Mouse (Mus musculus) ES-E14 (cell line): ENCODE results near the gene Slc24a4. TPM values are rescaled to one million over a fixed set of nuclear protein-coding genes. Genes with fewer than 3 reads are reported as not detected.
A peak's percentile ranks its signal among the peaks of the same experiment; 100 is the strongest.

Source experiments
- DNase-seq: peaks from one replicate; pipeline ENCODE4 v3.0.0-alpha.2; 2013; ENCODE audit warnings: low read depth, low spot score
- H3K27ac ChIP-seq: 2 replicates; pipeline ENCODE4 v1.5.1; 2012; ENCODE audit warnings: low read depth, mild to moderate bottlenecking, low read length, moderate library complexity, mixed read lengths; ENCODE audit not compliant: poor library complexity, insufficient read depth, severe bottlenecking
- H3K36me3 ChIP-seq: 2 replicates; pipeline ENCODE4 v1.6.1; 2012; ENCODE audit warnings: mild to moderate bottlenecking, low read length, moderate library complexity, mixed read lengths; ENCODE audit not compliant: control insufficient read depth, poor library complexity, insufficient read depth, severe bottlenecking
- H3K4me1 ChIP-seq, 2 experiments: fragments of 150-350 bp in 1 of 2; sonication (generic) in 1 of 2; 2 replicates each; pipeline ENCODE4 v1.6.1; 2012; ENCODE audit warnings: low read length in 2 of 2, mild to moderate bottlenecking in 1 of 2, mixed read lengths in 1 of 2; ENCODE audit not compliant: control insufficient read depth in 2 of 2, insufficient read depth in 2 of 2, poor library complexity in 1 of 2
- H3K4me3 ChIP-seq, 2 experiments: fragments of 150-350 bp in 1 of 2; sonication (generic) in 1 of 2; 2 replicates each; pipeline ENCODE4 v1.5.1; 2012; ENCODE audit warnings: low read length in 2 of 2, low read depth in 1 of 2, mild to moderate bottlenecking in 1 of 2, mixed read lengths in 1 of 2; ENCODE audit not compliant: insufficient read depth in 1 of 2, poor library complexity in 1 of 2, severe bottlenecking in 1 of 2
- H3K9ac ChIP-seq: 2 replicates; pipeline ENCODE4 v1.6.1; 2012; ENCODE audit warnings: low read depth, mild to moderate bottlenecking, low read length, mixed read lengths; ENCODE audit not compliant: poor library complexity, insufficient read depth, severe bottlenecking
- H3K9me3 ChIP-seq: fragments of 150-350 bp; sonication (generic); 2 replicates; pipeline ENCODE4 v1.6.1; 2012; ENCODE audit warnings: low read depth, mild to moderate bottlenecking, low read length; ENCODE audit not compliant: control insufficient read depth, insufficient read depth
- CHD2 ChIP-seq: IDR thresholded peaks from 2 replicates; pipeline ENCODE4 v1.6.1; 2014; ENCODE audit warnings: mild to moderate bottlenecking, low read depth, low read length, inconsistent platforms
- HCFC1 ChIP-seq: IDR thresholded peaks from 2 replicates; pipeline ENCODE4 v1.6.1; 2012; ENCODE audit warnings: low read length, inconsistent platforms, borderline replicate concordance; ENCODE audit not compliant: insufficient read depth
- MAFK ChIP-seq: IDR thresholded peaks from 2 replicates; pipeline ENCODE4 v1.6.1; 2014; ENCODE audit warnings: mild to moderate bottlenecking, low read depth, low read length, inconsistent platforms; ENCODE audit not compliant: insufficient read depth
- ZC3H11A ChIP-seq: IDR thresholded peaks from 2 replicates; pipeline ENCODE4 v1.6.1; 2012; ENCODE audit warnings: low read depth, mild to moderate bottlenecking, inconsistent platforms, low read length, borderline replicate concordance
- ZNF384 ChIP-seq: IDR thresholded peaks from 2 replicates; pipeline ENCODE4 v1.6.1; 2012; ENCODE audit warnings: low read depth, low read length, inconsistent platforms
- in situ Hi-C, 2 experiments: fragments of 600-800 bp; cut with MboI; formaldehyde crosslinking; loops; one replicate each; pipeline ENCODE4 v1.15.1; 2025; ENCODE audit warnings: low sequenced_read_pairs in 2 of 2, inconsistent platforms in 1 of 2; ENCODE audit not compliant: unreplicated experiment in 2 of 2
- total RNA-seq: library from RNA; depleted of rRNA; stranded (reverse); fragments of 300-350 nt; gene quantifications from 2 replicates; pipeline ENCODE4 v1.2.3, GENCODE M21; 2012

Slc24a4 gene
- total RNA-seq, 1 experiment, result 0.27 TPM

- peak within 1 kb of the TSS; percentile 71 to 73; a peak in 3 of 4 replicates for H3K4me3 ChIP-seq
- TF ChIP-seq ZC3H11A (no peak), CHD2 (no peak)
- H3K9me3 ChIP-seq, result peaks cover 4% of the 10 kb centered on the region
- no peaks in the 10 kb centered on the region for H3K4me1 ChIP-seq
- no peak for DNase-seq
- in situ Hi-C loops, result no loop called here
- H3K36me3 ChIP-seq, result no peaks in the 10 kb centered on the region
- no peak within 1 kb of the TSS for H3K27ac ChIP-seq
- peak within 1 kb of the TSS; percentile 50 for H3K9ac ChIP-seq
These were observed 154.4 kb downstream of the Slc24a4 start, which contains the start of gene Rin3 for GRCm38 (mm10) chr12:102282763-102283482. Rin3 (plus strand) TSS chr12:102283048.

- H3K36me3 ChIP-seq, result no peaks in the 10 kb centered on the region
- TF ChIP-seq HCFC1 (no peak), MAFK (no peak), ZNF384 (no peak), CHD2 (no peak), ZC3H11A (no peak)
- H3K27ac ChIP-seq, result no peak overlapping the region
- in situ Hi-C loops, result no loop called here
- no peak for DNase-seq
- H3K4me1 ChIP-seq, result no peaks in the 10 kb centered on the region
- H3K9ac ChIP-seq, result peak overlapping the region; percentile 50
- H3K4me3 ChIP-seq, result peak overlapping the region; percentile 71 to 73; a peak in 3 of 4 replicates
- H3K9me3 ChIP-seq, result peaks cover 4% of the 10 kb centered on the region
These were observed 155.1 kb downstream of the Slc24a4 start for GRCm38 (mm10) chr12:102283483-102284266.

- no peak for TF ChIP-seq MAFK
- no peaks in the 10 kb centered on the region for H3K36me3 ChIP-seq
- H3K9me3 ChIP-seq, result peaks cover 4% of the 10 kb centered on the region
- no peak overlapping the region for H3K9ac ChIP-seq
- H3K27ac ChIP-seq, result no peak overlapping the region
- in situ Hi-C loops, result no loop called here
- 0 out of 4 replicates have a peak overlapping the region, but pooled peaks of 1 of the 2 experiments have one; percentile 33 for H3K4me3 ChIP-seq
- H3K4me1 ChIP-seq, result no peaks in the 10 kb centered on the region
- no peak for DNase-seq
These were observed 155.7 kb downstream of the Slc24a4 start for GRCm38 (mm10) chr12:102284267-102284610.

GRCm38 (mm10) chr12:102284618-102285159, 156.2 kb downstream of the Slc24a4 start:
- Histone ChIP-seq H3K9me3 (peaks cover 4% of the 10 kb centered on the region), H3K36me3 (no peaks in the 10 kb centered on the region), H3K4me3 (no peak overlapping the region), H3K9ac (no peak overlapping the region), H3K4me1 (no peaks in the 10 kb centered on the region), H3K27ac (no peak overlapping the region)
- in situ Hi-C loops, result no loop called here
- no peak for DNase-seq
- no peak for TF ChIP-seq ZNF384
- no peak for TF ChIP-seq MAFK
- no peak for TF ChIP-seq HCFC1
- TF ChIP-seq ZC3H11A, result no peak
- no peak for TF ChIP-seq CHD2
